Mouse (Mus musculus): Measurements from ENCODE around the gene Elovl7.
A peak's percentile ranks its signal among the peaks of the same experiment; 100 is the strongest.

Elovl7 gene

GRCm38 (mm10) chr13:108245086-108245697 is 31.0 kb downstream of the Elovl7 start:
- DNase-seq (ENCODE audit: low spot score) = no peak

- no peak for DNase-seq (ENCODE audit: low spot score)
Observed at GRCm38 (mm10) chr13:108251106-108251505, 36.9 kb downstream of the Elovl7 start.

- DNase-seq (ENCODE audit: low spot score) = no peak
Observed at GRCm38 (mm10) chr13:108253977-108254376, 39.8 kb downstream of the Elovl7 start.

- no peak for DNase-seq (ENCODE audit: low spot score)
Observed at GRCm38 (mm10) chr13:108263042-108263441, 48.8 kb downstream of the Elovl7 start.

- DNase-seq (ENCODE audit: low spot score) = no peak
Observed at GRCm38 (mm10) chr13:108265394-108265793, 51.2 kb downstream of the Elovl7 start.

GRCm38 (mm10) chr13:108267841-108268634 is 53.8 kb downstream of the Elovl7 start:
- no peak for DNase-seq (ENCODE audit: low spot score)

GRCm38 (mm10) chr13:108271458-108272148 is 57.4 kb downstream of the Elovl7 start:
- no peak for DNase-seq (ENCODE audit: low spot score)

GRCm38 (mm10) chr13:108272332-108272731 is 58.1 kb downstream of the Elovl7 start:
- no peak for DNase-seq (ENCODE audit: low spot score)

- no peak for DNase-seq (ENCODE audit: low spot score)
Observed at GRCm38 (mm10) chr13:108273034-108273433, 58.8 kb downstream of the Elovl7 start.

- peak; percentile 9 for DNase-seq (ENCODE audit: low spot score)
Observed at GRCm38 (mm10) chr13:108273456-108273855, 59.3 kb downstream of the Elovl7 start.

GRCm38 (mm10) chr13:108276561-108276960 is 62.4 kb downstream of the Elovl7 start:
- DNase-seq (ENCODE audit: low spot score) = no peak

- no peak for DNase-seq (ENCODE audit: low spot score)
Observed at GRCm38 (mm10) chr13:108277320-108277719, 63.1 kb downstream of the Elovl7 start.

- DNase-seq (ENCODE audit: low spot score) = no peak
Observed at GRCm38 (mm10) chr13:108278592-108278991, 64.4 kb downstream of the Elovl7 start.

GRCm38 (mm10) chr13:108284312-108284711 is 70.1 kb downstream of the Elovl7 start:
- DNase-seq (ENCODE audit: low spot score) = no peak

GRCm38 (mm10) chr13:108287953-108288352 is 73.7 kb downstream of the Elovl7 start:
- DNase-seq (ENCODE audit: low spot score) = no peak

- no peak for DNase-seq (ENCODE audit: low spot score)
Observed at GRCm38 (mm10) chr13:108289436-108289835, 75.2 kb downstream of the Elovl7 start.

GRCm38 (mm10) chr13:108290314-108290713 is 76.1 kb downstream of the Elovl7 start:
- DNase-seq (ENCODE audit: low spot score) = no peak

- DNase-seq (ENCODE audit: low spot score) = peak; percentile 83
Observed at GRCm38 (mm10) chr13:108297350-108298093, 83.3 kb downstream of the Elovl7 start.

- DNase-seq (ENCODE audit: low spot score) = peak; percentile 56
Observed at GRCm38 (mm10) chr13:108298241-108298640, 84.0 kb downstream of the Elovl7 start.

- no peak for DNase-seq (ENCODE audit: low spot score)
Observed at GRCm38 (mm10) chr13:108300346-108300950, 86.2 kb downstream of the Elovl7 start.

GRCm38 (mm10) chr13:108301411-108301810 is 87.2 kb downstream of the Elovl7 start:
- DNase-seq (ENCODE audit: low spot score) = no peak
